Mouse (Mus musculus) intestine, embryonic 16.5 days (tissue): ENCODE results near the gene Iqsec1. TPM values are rescaled to one million over a fixed set of nuclear protein-coding genes. Genes with fewer than 3 reads are reported as not detected.

Source experiments
- ATAC-seq: fragments of 200-750 bp; cut with Nextera tagmentation; 2 replicates; pipeline ENCODE4 v1.8.0; 2017; ENCODE audit warnings: moderate TSS enrichment, moderate library complexity
- H3K27ac ChIP-seq: fragments of 300-500 bp; sonication (generic); 2 replicates; pipeline ENCODE4 v1.5.1; 2014; ENCODE audit warnings: mild to moderate bottlenecking, low read length
- H3K27me3 ChIP-seq: fragments of 300-500 bp; sonication (generic); replicated peaks from 2 replicates; pipeline ENCODE4 v1.6.1; 2014; ENCODE audit warnings: low read length, control low read depth, mixed read lengths; ENCODE audit not compliant: control insufficient read depth, insufficient read depth
- H3K36me3 ChIP-seq: fragments of 300-500 bp; sonication (generic); 2 replicates; pipeline ENCODE4 v1.6.1; 2014; ENCODE audit warnings: low read length, control low read depth; ENCODE audit not compliant: control insufficient read depth, insufficient read depth
- H3K4me1 ChIP-seq: fragments of 300-500 bp; sonication (generic); 2 replicates; pipeline ENCODE4 v1.6.1; 2014; ENCODE audit warnings: low read length, control low read depth, mixed read lengths; ENCODE audit not compliant: control insufficient read depth, insufficient read depth
- H3K4me2 ChIP-seq: fragments of 300-500 bp; sonication (generic); 2 replicates; pipeline ENCODE4 v1.6.1; 2014; ENCODE audit warnings: low read depth, low read length, control low read depth
- H3K4me3 ChIP-seq: fragments of 300-500 bp; sonication (generic); 2 replicates; pipeline ENCODE4 v1.5.1; 2014; ENCODE audit warnings: mild to moderate bottlenecking, low read length
- H3K9ac ChIP-seq: fragments of 300-500 bp; sonication (generic); 2 replicates; pipeline ENCODE4 v1.6.1; 2014; ENCODE audit warnings: low read depth, low read length
- H3K9me3 ChIP-seq: fragments of 300-500 bp; sonication (generic); 2 replicates; pipeline ENCODE4 v1.6.1; 2016; ENCODE audit warnings: low read length, control low read depth; ENCODE audit not compliant: control insufficient read depth
- WGBS: fragments of 180-500 bp; shearing (Covaris S2); extraction: QIAGEN DNeasy Blood & Tissue Kit; methylation state at CpG from one replicate; pipeline ENCODE4 v1.1.7; 2014; 5-methylcytosine and 5-hydroxymethylcytosine counted together
- polyA plus RNA-seq: library from polyadenylated mRNA; unstranded; fragments of >200 nt; fragmentation: Nextera tagmentation; extraction: Ambion mirVana; gene quantifications from 2 replicates; pipeline ENCODE4 v1.2.1, GENCODE M21; 2015

Gene Iqsec1
- polyA plus RNA-seq, 1 experiment from 2014 or later: 6.4 TPM

GRCm38 (mm10) chr6:90805101-90805500 is 183.4 kb downstream of the Iqsec1 start:
- no peak overlapping the region for H3K27ac ChIP-seq

GRCm38 (mm10) chr6:90804646-90805045 is 183.8 kb downstream of the Iqsec1 start:
- peaks cover 12% of the 10 kb centered on the region for H3K4me1 ChIP-seq
- H3K27ac ChIP-seq: no peak overlapping the region
- H3K4me2 ChIP-seq: no peak overlapping the region
- H3K27me3 ChIP-seq: no peaks in the 10 kb centered on the region
- no peaks in the 10 kb centered on the region for H3K36me3 ChIP-seq
- no peak overlapping the region for H3K4me3 ChIP-seq
- H3K9ac ChIP-seq: no peak overlapping the region
- H3K9me3 ChIP-seq: no peaks in the 10 kb centered on the region
- no peak for ATAC-seq

More at GRCm38 (mm10) chr6:90805101-90805500, 183.4 kb downstream of the Iqsec1 start:
- H3K9ac ChIP-seq: no peak overlapping the region
- H3K9me3 ChIP-seq: no peaks in the 10 kb centered on the region
- no peak overlapping the region for H3K4me2 ChIP-seq
- no peak overlapping the region for H3K4me3 ChIP-seq
- peaks cover 12% of the 10 kb centered on the region for H3K4me1 ChIP-seq
- H3K27me3 ChIP-seq: no peaks in the 10 kb centered on the region
- WGBS: 48% methylated on average over 2 of the region's 2 CpGs
- no peaks in the 10 kb centered on the region for H3K36me3 ChIP-seq
- no peak for ATAC-seq

- Histone ChIP-seq H3K27me3 (no peaks in the 10 kb centered on the region), H3K4me2 (no peak overlapping the region), H3K9me3 (no peaks in the 10 kb centered on the region), H3K4me3 (no peak overlapping the region), H3K4me1 (0 out of 2 replicates have a peak, but pooled peaks cover 3% of the 10 kb centered on the region), H3K27ac (0 out of 2 replicates have a peak overlapping the region, but pooled peaks have one; percentile 6), H3K36me3 (no peaks in the 10 kb centered on the region), H3K9ac (no peak overlapping the region)
- WGBS: 72% methylated on average over 8 of the region's 8 CpGs
- no peak for ATAC-seq
Observed at GRCm38 (mm10) chr6:90802604-90803003, 185.9 kb downstream of the Iqsec1 start.

GRCm38 (mm10) chr6:90802058-90802457 is 186.4 kb downstream of the Iqsec1 start:
- Histone ChIP-seq H3K27me3 (no peaks in the 10 kb centered on the region), H3K9ac (no peak overlapping the region), H3K4me1 (0 out of 2 replicates have a peak, but pooled peaks cover 3% of the 10 kb centered on the region), H3K36me3 (no peaks in the 10 kb centered on the region), H3K4me3 (no peak overlapping the region), H3K4me2 (no peak overlapping the region), H3K27ac (no peak overlapping the region), H3K9me3 (no peaks in the 10 kb centered on the region)
- 71% methylated on average over 3 of the region's 3 CpGs for WGBS
- no peak for ATAC-seq

- no peak overlapping the region for H3K4me3 ChIP-seq
- WGBS: 81% methylated on average over 2 of the region's 2 CpGs
- no peak overlapping the region for H3K4me2 ChIP-seq
- H3K9ac ChIP-seq: no peak overlapping the region
- ATAC-seq: no peak
- H3K9me3 ChIP-seq: no peaks in the 10 kb centered on the region
- H3K27me3 ChIP-seq: no peaks in the 10 kb centered on the region
- H3K27ac ChIP-seq: no peak overlapping the region
- H3K36me3 ChIP-seq: no peaks in the 10 kb centered on the region
- 0 out of 2 replicates have a peak, but pooled peaks cover 3% of the 10 kb centered on the region for H3K4me1 ChIP-seq
Observed at GRCm38 (mm10) chr6:90800825-90801224, 187.7 kb downstream of the Iqsec1 start.

GRCm38 (mm10) chr6:90799116-90799515 is 189.4 kb downstream of the Iqsec1 start:
- H3K9ac ChIP-seq: no peak overlapping the region
- no peaks in the 10 kb centered on the region for H3K4me1 ChIP-seq
- ATAC-seq: no peak
- no peaks in the 10 kb centered on the region for H3K9me3 ChIP-seq
- H3K36me3 ChIP-seq: no peaks in the 10 kb centered on the region
- H3K4me3 ChIP-seq: no peak overlapping the region
- 83% methylated on average over 1 of the region's 1 CpGs for WGBS
- H3K4me2 ChIP-seq: no peak overlapping the region
- H3K27me3 ChIP-seq: no peaks in the 10 kb centered on the region
- H3K27ac ChIP-seq: no peak overlapping the region

GRCm38 (mm10) chr6:90798201-90798600 is 190.3 kb downstream of the Iqsec1 start:
- Histone ChIP-seq H3K36me3 (no peaks in the 10 kb centered on the region), H3K9ac (no peak overlapping the region), H3K9me3 (no peaks in the 10 kb centered on the region), H3K4me1 (no peaks in the 10 kb centered on the region), H3K4me2 (no peak overlapping the region), H3K4me3 (no peak overlapping the region), H3K27me3 (no peaks in the 10 kb centered on the region), H3K27ac (no peak overlapping the region)
- no peak for ATAC-seq

GRCm38 (mm10) chr6:90796902-90797596 is 191.4 kb downstream of the Iqsec1 start:
- 90% methylated on average over 2 of the region's 2 CpGs for WGBS

GRCm38 (mm10) chr6:90790901-90791300 is 197.6 kb downstream of the Iqsec1 start:
- no peak overlapping the region for H3K4me3 ChIP-seq
- H3K9ac ChIP-seq: no peak overlapping the region
- no peaks in the 10 kb centered on the region for H3K9me3 ChIP-seq
- no peaks in the 10 kb centered on the region for H3K27me3 ChIP-seq
- H3K36me3 ChIP-seq: no peaks in the 10 kb centered on the region
- H3K4me1 ChIP-seq: no peaks in the 10 kb centered on the region
- ATAC-seq: no peak
- H3K4me2 ChIP-seq: no peak overlapping the region
- no peak overlapping the region for H3K27ac ChIP-seq

More at GRCm38 (mm10) chr6:90796902-90797596, 191.4 kb downstream of the Iqsec1 start:
- H3K4me1 ChIP-seq: no peaks in the 10 kb centered on the region
- H3K9me3 ChIP-seq: no peaks in the 10 kb centered on the region
- no peaks in the 10 kb centered on the region for H3K27me3 ChIP-seq
- no peaks in the 10 kb centered on the region for H3K36me3 ChIP-seq
- no peak overlapping the region for H3K9ac ChIP-seq
- no peak overlapping the region for H3K4me2 ChIP-seq
- ATAC-seq: no peak
- no peak overlapping the region for H3K27ac ChIP-seq
- no peak overlapping the region for H3K4me3 ChIP-seq

- 78% methylated on average over 5 of the region's 5 CpGs for WGBS
- no peak for ATAC-seq
Observed at GRCm38 (mm10) chr6:90789520-90789919, 199.0 kb downstream of the Iqsec1 start.

More at GRCm38 (mm10) chr6:90789520-90789919, 199.0 kb downstream of the Iqsec1 start:
- Histone ChIP-seq H3K27me3 (no peaks in the 10 kb centered on the region), H3K4me1 (no peaks in the 10 kb centered on the region), H3K27ac (no peak overlapping the region), H3K9ac (no peak overlapping the region), H3K9me3 (no peaks in the 10 kb centered on the region), H3K4me2 (no peak overlapping the region), H3K36me3 (no peaks in the 10 kb centered on the region), H3K4me3 (no peak overlapping the region)
